Comparison of ENCODE assay signal across 8 mouse cellular contexts in genomic region chr10:60002673-60003212, GRCm38 (mm10). TPM values are rescaled to one million over a fixed set of nuclear protein-coding genes. Genes with fewer than 3 reads are reported as not detected.
DNase-seq lines count a peak whose midpoint lies in the region; ATAC-seq lines count a peak whose summit lies in the region.

Gene Ascc1 (plus strand): TSS chr10:60002805.
Gene Anapc16 (minus strand): TSS chr10:60003135.

- intact Hi-C loops in gastrocnemius, postnatal 14 days (cut with DNase I; ENCODE audit: low total_unique reads): no loop called here
- intact Hi-C loops in left cerebral cortex, postnatal 10 days (cut with DNase I): loop anchor here (2.0 to 5.0 kb wide), 3 partner anchors 44 to 110 kb away; partner anchors contain the start of gene Spock2

- peak; percentile 90 for ATAC-seq in inflammation-experienced regulatory T-cells, adult 6 months
- ATAC-seq in megakaryocyte-erythroid progenitor cell, adult 5-6 weeks (replicated peaks; ENCODE audit: low FRiP score, low TSS enrichment, poor library complexity, severe bottlenecking): peak; percentile 88

- peak; percentile 98 to 99 for DNase-seq in adrenal gland, adult (ENCODE audit: inconsistent age in 2 of 2, low spot score in 1 of 2)
- DNase-seq in embryo, embryonic 10.5 days (ENCODE audit: low spot score): peak; percentile 97
- DNase-seq in gastrocnemius, postnatal 14 days: peak; percentile 98
- peak; percentile 94 to 98 for DNase-seq in left cerebral cortex, postnatal 10 days (ENCODE audit: extremely low spot score in 1 of 2, low spot score in 2 of 2)
- peak; percentile 97 for DNase-seq in right cerebral cortex, postnatal 25 days
- peak; percentile 98 for DNase-seq in urinary bladder, postnatal 4 days (ENCODE audit: low spot score in 2 of 2)

RNA-seq across cellular contexts. Expression of gene Ascc1, which starts in this region (rescaled TPM):
- total RNA-seq in gastrocnemius, postnatal 14 days (2021): 10 to 100 TPM; 11.2 to 13.2 TPM
- polyA plus RNA-seq in inflammation-experienced regulatory T-cells, adult 6 months (2017; shearing (Covaris generic)): 10 to 100 TPM; 33.7 to 57.6 (median 44.3) TPM
- total RNA-seq in left cerebral cortex, postnatal 10 days (2021): 10 to 100 TPM; 18.4 to 22.2 TPM
- 30.8 and 36.1 TPM in 2 replicates for total RNA-seq in megakaryocyte-erythroid progenitor cell, adult 5-6 weeks (2014; fragmentation: Nextera tagmentation)
- 34.3 and 34.7 TPM in 2 replicates for total RNA-seq in megakaryocyte-erythroid progenitor cell, adult 5-6 weeks (2017)

RNA-seq across cellular contexts. Expression of gene Anapc16, which starts in this region (rescaled TPM):
- total RNA-seq in gastrocnemius, postnatal 14 days (2021): 10 to 100 TPM; 35.6 to 47.3 TPM
- polyA plus RNA-seq in inflammation-experienced regulatory T-cells, adult 6 months (2017; shearing (Covaris generic)): 10 to 100 TPM; 89.0 to 99.4 (median 91.1) TPM
- total RNA-seq in left cerebral cortex, postnatal 10 days (2021): 10 to 100 TPM; 61.8 to 68.6 TPM
- total RNA-seq in megakaryocyte-erythroid progenitor cell, adult 5-6 weeks (2014; fragmentation: Nextera tagmentation): 59.5 and 72.3 TPM in 2 replicates
- total RNA-seq in megakaryocyte-erythroid progenitor cell, adult 5-6 weeks (2017): 42.1 and 43.2 TPM in 2 replicates

Comparison
In these comparisons a context has a peak if more than half of its experiments do, and no peak if none do; other contexts are left out.
1. Peak in every context shown above with its lines: DNase-seq and ATAC-seq.